Mouse (Mus musculus): ENCODE data around the gene Ubp1.
A peak's percentile ranks its signal among the peaks of the same experiment; 100 is the strongest.

Ubp1 gene

GRCm38 (mm10) chr9:114014034-114014433, 83.3 kb downstream of the Ubp1 start:
- no peak for DNase-seq (ENCODE audit: low spot score)

GRCm38 (mm10) chr9:114015724-114016123, 85.0 kb downstream of the Ubp1 start:
- no peak for DNase-seq (ENCODE audit: low spot score)

GRCm38 (mm10) chr9:114016402-114016801, 85.7 kb downstream of the Ubp1 start:
- DNase-seq (ENCODE audit: low spot score): no peak

- DNase-seq (ENCODE audit: low spot score): no peak
Observed at GRCm38 (mm10) chr9:114019012-114019762, 88.5 kb downstream of the Ubp1 start.

- no peak for DNase-seq (ENCODE audit: low spot score)
Observed at GRCm38 (mm10) chr9:114022141-114022540, 91.4 kb downstream of the Ubp1 start.

- no peak for DNase-seq (ENCODE audit: low spot score)
Observed at GRCm38 (mm10) chr9:114025182-114025581, 94.4 kb downstream of the Ubp1 start.

GRCm38 (mm10) chr9:114025846-114026245, 95.1 kb downstream of the Ubp1 start:
- no peak for DNase-seq (ENCODE audit: low spot score)

- peak; percentile 93 for DNase-seq (ENCODE audit: low spot score)
Observed at GRCm38 (mm10) chr9:114026261-114026934, 95.7 kb downstream of the Ubp1 start.

Measured in retina, embryonic 14.5 days (tissue).